Mouse (Mus musculus) CH12.LX (cell line): ENCODE data around the gene Hist1h2bh. TPM values are rescaled to one million over a fixed set of nuclear protein-coding genes. Genes with fewer than 3 reads are reported as not detected.

Experiments
- DNase-seq: peaks from one replicate; pipeline ENCODE4 v3.0.0-alpha.2; 2013; ENCODE audit errors: extremely low read depth
- H3K27ac ChIP-seq: 2 replicates; pipeline ENCODE4 v1.5.1; 2012; ENCODE audit warnings: low read depth, mild to moderate bottlenecking, control low read depth, moderate library complexity; ENCODE audit not compliant: insufficient read depth
- H3K27me3 ChIP-seq: replicated peaks from 2 replicates; pipeline ENCODE3; 2012; ENCODE audit warnings: inconsistent platforms
- H3K36me3 ChIP-seq, 2 experiments: replicated peaks in 1 of 2; 2 replicates each; pipeline versions ENCODE3 to v1.6.1; 2012; ENCODE audit warnings: inconsistent platforms in 1 of 2, low read length in 1 of 2, mild to moderate bottlenecking in 1 of 2, mixed read lengths in 1 of 2, moderate library complexity in 1 of 2; ENCODE audit not compliant: control insufficient read depth in 1 of 2, insufficient read depth in 1 of 2
- H3K4me1 ChIP-seq, 2 experiments: 2 replicates each; pipeline ENCODE4 v1.6.1; 2012; ENCODE audit warnings: inconsistent platforms in 1 of 2, moderate library complexity in 1 of 2; ENCODE audit not compliant: insufficient read depth in 2 of 2, control insufficient read depth in 1 of 2
- H3K4me2 ChIP-seq: 2 replicates; pipeline ENCODE4 v1.6.1; 2012; ENCODE audit warnings: low read depth, mild to moderate bottlenecking, control low read depth; ENCODE audit not compliant: poor library complexity, insufficient read depth, severe bottlenecking
- H3K4me3 ChIP-seq, 3 experiments: fragments of 150-350 bp in 1 of 3; sonication (generic) in 1 of 3; replicated peaks in 1 of 3; 2 replicates each; pipeline versions ENCODE3 to v1.5.1; 2011 to 2012; ENCODE audit warnings: low read depth in 2 of 3, low read length in 2 of 3, mild to moderate bottlenecking in 2 of 3, moderate library complexity in 2 of 3, control low read depth in 1 of 3, improper control_type of control experiment in 1 of 3, inconsistent platforms in 1 of 3, mixed read lengths in 1 of 3; ENCODE audit not compliant: poor library complexity in 1 of 3
- H3K79me2 ChIP-seq: replicated peaks from 2 replicates; pipeline ENCODE4 v1.6.1; 2012; ENCODE audit warnings: mild to moderate bottlenecking, moderate library complexity; ENCODE audit not compliant: control insufficient read depth, poor library complexity, insufficient read depth, severe bottlenecking; ENCODE audit errors: extremely low read depth
- H3K9ac ChIP-seq: 2 replicates; pipeline ENCODE4 v1.6.1; 2012; ENCODE audit warnings: low read depth, mild to moderate bottlenecking, control low read depth, moderate library complexity; ENCODE audit not compliant: insufficient read depth
- H3K9me3 ChIP-seq: replicated peaks from 2 replicates; pipeline ENCODE3; 2012; ENCODE audit warnings: low read length, inconsistent platforms, mixed read lengths
- BHLHE40 ChIP-seq: IDR thresholded peaks from 2 replicates; pipeline ENCODE4 v1.6.1; 2011; ENCODE audit warnings: mild to moderate bottlenecking, low read depth, low read length, improper control_type of control experiment
- CHD1 ChIP-seq: IDR thresholded peaks from 2 replicates; pipeline ENCODE4 v1.6.1; 2012; ENCODE audit warnings: low read depth, low read length, improper control_type of control experiment, inconsistent platforms
- CHD2 ChIP-seq: IDR thresholded peaks from 2 replicates; pipeline ENCODE4 v1.6.1; 2011; ENCODE audit warnings: low read length, improper control_type of control experiment
- CTCF ChIP-seq, 2 experiments: IDR thresholded peaks in 1 of 2; conservative IDR thresholded peaks in 1 of 2; 2 replicates each; pipeline ENCODE4 v1.5.1; 2011 to 2012; ENCODE audit warnings: low read depth in 2 of 2, low read length in 2 of 2, improper control_type of control experiment in 1 of 2, inconsistent platforms in 1 of 2, mild to moderate bottlenecking in 1 of 2, moderate library complexity in 1 of 2
- E2F4 ChIP-seq: IDR thresholded peaks from 2 replicates; pipeline ENCODE4 v1.6.1; 2011; ENCODE audit warnings: low read depth, low read length, improper control_type of control experiment; ENCODE audit not compliant: insufficient replicate concordance
- ELF1 ChIP-seq: IDR thresholded peaks from 2 replicates; pipeline ENCODE4 v1.6.1; 2014; ENCODE audit warnings: low read depth, mild to moderate bottlenecking, inconsistent platforms, low read length, improper control_type of control experiment
- EP300 ChIP-seq: IDR thresholded peaks from 2 replicates; pipeline ENCODE4 v1.6.1; 2011; ENCODE audit warnings: low read length, improper control_type of control experiment
- ETS1 ChIP-seq: conservative IDR thresholded peaks from 2 replicates; pipeline ENCODE4 v1.6.1; 2012; ENCODE audit warnings: low read depth, mild to moderate bottlenecking, inconsistent platforms, low read length, improper control_type of control experiment, moderate library complexity
- GABPA ChIP-seq: IDR thresholded peaks from 2 replicates; pipeline ENCODE4 v1.6.1; 2012; ENCODE audit warnings: low read depth, low read length, improper control_type of control experiment, inconsistent platforms; ENCODE audit not compliant: insufficient replicate concordance
- HCFC1 ChIP-seq: IDR thresholded peaks from 2 replicates; pipeline ENCODE4 v1.6.1; 2012; ENCODE audit warnings: low read depth, mild to moderate bottlenecking, inconsistent platforms, low read length, improper control_type of control experiment
- IRF4 ChIP-seq: IDR thresholded peaks from 2 replicates; pipeline ENCODE4 v1.6.1; 2014; ENCODE audit warnings: low read depth, mild to moderate bottlenecking, inconsistent platforms, low read length, improper control_type of control experiment
- JUN ChIP-seq: IDR thresholded peaks from 2 replicates; pipeline ENCODE4 v1.6.1; 2011; ENCODE audit warnings: low read depth, mild to moderate bottlenecking, low read length, improper control_type of control experiment, moderate library complexity; ENCODE audit not compliant: insufficient read depth
- JUND ChIP-seq: conservative IDR thresholded peaks from 2 replicates; pipeline ENCODE4 v1.6.1; 2011; ENCODE audit warnings: low read depth, low read length, improper control_type of control experiment
- MAX ChIP-seq: IDR thresholded peaks from 2 replicates; pipeline ENCODE4 v1.6.1; 2011; ENCODE audit warnings: low read length, improper control_type of control experiment
- MAZ ChIP-seq: IDR thresholded peaks from 2 replicates; pipeline ENCODE4 v1.6.1; 2012; ENCODE audit warnings: low read depth, mild to moderate bottlenecking, inconsistent platforms, low read length, improper control_type of control experiment, moderate library complexity
- MEF2A ChIP-seq: IDR thresholded peaks from 2 replicates; pipeline ENCODE4 v1.6.1; 2014; ENCODE audit warnings: low read depth, mild to moderate bottlenecking, inconsistent platforms, low read length, improper control_type of control experiment, borderline replicate concordance
- MXI1 ChIP-seq: IDR thresholded peaks from 2 replicates; pipeline ENCODE4 v1.6.1; 2011; ENCODE audit warnings: mild to moderate bottlenecking, low read depth, low read length, improper control_type of control experiment
- MYC ChIP-seq: IDR thresholded peaks from 2 replicates; pipeline ENCODE4 v1.6.1; 2011; ENCODE audit warnings: low read depth, mild to moderate bottlenecking, improper control_type of control experiment, low read length
- NRF1 ChIP-seq: IDR thresholded peaks from 2 replicates; pipeline ENCODE4 v1.6.1; 2014; ENCODE audit warnings: low read depth, mild to moderate bottlenecking, inconsistent platforms, low read length, improper control_type of control experiment, moderate library complexity
- PAX5 ChIP-seq: IDR thresholded peaks from 2 replicates; pipeline ENCODE4 v1.6.1; 2012; ENCODE audit warnings: low read length, inconsistent platforms, mixed read lengths
- POLR2A ChIP-seq: IDR thresholded peaks from 2 replicates; pipeline ENCODE4 v1.6.1; 2011; ENCODE audit warnings: low read depth, mild to moderate bottlenecking, improper control_type of control experiment, low read length
- RAD21 ChIP-seq: IDR thresholded peaks from 2 replicates; pipeline ENCODE4 v1.6.1; 2011; ENCODE audit warnings: low read depth, mild to moderate bottlenecking, low read length, improper control_type of control experiment, moderate library complexity
- RCOR1 ChIP-seq: conservative IDR thresholded peaks from 2 replicates; pipeline ENCODE4 v1.6.1; 2012; ENCODE audit warnings: low read depth, mild to moderate bottlenecking, inconsistent platforms, low read length, improper control_type of control experiment
- SIN3A ChIP-seq: IDR thresholded peaks from 2 replicates; pipeline ENCODE4 v1.6.1; 2012; ENCODE audit warnings: low read length, improper control_type of control experiment, inconsistent platforms
- SMC3 ChIP-seq: IDR thresholded peaks from 2 replicates; pipeline ENCODE4 v1.6.1; 2011; ENCODE audit warnings: low read depth, low read length, improper control_type of control experiment
- TBP ChIP-seq: conservative IDR thresholded peaks from 2 replicates; pipeline ENCODE4 v1.6.1; 2011; ENCODE audit warnings: low read depth, low read length, improper control_type of control experiment
- UBTF ChIP-seq: IDR thresholded peaks from 2 replicates; pipeline ENCODE4 v1.6.1; 2012; ENCODE audit warnings: low read depth, mild to moderate bottlenecking, inconsistent platforms, low read length, improper control_type of control experiment, moderate library complexity
- USF1 ChIP-seq: IDR thresholded peaks from 2 replicates; pipeline ENCODE4 v1.6.1; 2014; ENCODE audit warnings: low read depth, mild to moderate bottlenecking, inconsistent platforms, low read length, improper control_type of control experiment
- USF2 ChIP-seq: conservative IDR thresholded peaks from 2 replicates; pipeline ENCODE4 v1.6.1; 2011; ENCODE audit warnings: low read depth, low read length, improper control_type of control experiment
- ZC3H11A ChIP-seq: IDR thresholded peaks from 2 replicates; pipeline ENCODE4 v1.6.1; 2012; ENCODE audit warnings: low read depth, mild to moderate bottlenecking, inconsistent platforms, low read length, improper control_type of control experiment
- ZKSCAN1 ChIP-seq: IDR thresholded peaks from 2 replicates; pipeline ENCODE4 v1.6.1; 2012; ENCODE audit warnings: low read depth, inconsistent platforms, low read length, improper control_type of control experiment, borderline replicate concordance
- ZNF384 ChIP-seq: IDR thresholded peaks from 2 replicates; pipeline ENCODE4 v1.6.1; 2012; ENCODE audit warnings: low read depth, low read length, improper control_type of control experiment, inconsistent platforms
- dilution Hi-C: fragments of 300-500 bp; cut with MboI; formaldehyde crosslinking; loops from 2 replicates; pipeline ENCODE4 v1.14.3; 2020; ENCODE audit warnings: low sequenced_read_pairs; ENCODE audit not compliant: extremely low pct_unique_long_range_greater_than_20kb, extremely low pct_ligation_motif_present
- in situ Hi-C: fragments of 300-500 bp; cut with MboI; formaldehyde crosslinking; loops from 3 replicates; pipeline ENCODE4 v1.14.3; 2019; ENCODE audit warnings: low sequenced_read_pairs, low pct_ligation_motif_present, low pct_unique_long_range_greater_than_20kb, mixed read lengths
- polyA plus RNA-seq: library from polyadenylated mRNA; unstranded; fragments of >175 nt; gene quantifications from 2 replicates; pipeline ENCODE4 v1.2.1, GENCODE M21; 2012; ENCODE audit warnings: low read depth; ENCODE audit not compliant: insufficient read length
- total RNA-seq, 2 experiments: library from RNA; depleted of rRNA; stranded (reverse); fragments of 300-350 nt in 1 of 2; fragments of >200 nt in 1 of 2; gene quantifications; 2 replicates each; pipeline ENCODE4 v1.2.3; 2012 to 2014

Gene Hist1h2bh
- total and polyA plus RNA-seq, 3 experiments, result 0.77 to 261 (median 8.0) TPM

- Histone ChIP-seq H3K27ac (peak overlapping the region; percentile 15; the same call in 1 of the 2 replicates), H3K4me3 (peak overlapping the region in 2 of 3 experiments; percentile 35 to 53)
- dilution Hi-C loops, result no loop called here
Measured at GRCm38 (mm10) chr13:23525901-23526300, 17.3 kb downstream of the Hist1h2bh start.

DNA sequence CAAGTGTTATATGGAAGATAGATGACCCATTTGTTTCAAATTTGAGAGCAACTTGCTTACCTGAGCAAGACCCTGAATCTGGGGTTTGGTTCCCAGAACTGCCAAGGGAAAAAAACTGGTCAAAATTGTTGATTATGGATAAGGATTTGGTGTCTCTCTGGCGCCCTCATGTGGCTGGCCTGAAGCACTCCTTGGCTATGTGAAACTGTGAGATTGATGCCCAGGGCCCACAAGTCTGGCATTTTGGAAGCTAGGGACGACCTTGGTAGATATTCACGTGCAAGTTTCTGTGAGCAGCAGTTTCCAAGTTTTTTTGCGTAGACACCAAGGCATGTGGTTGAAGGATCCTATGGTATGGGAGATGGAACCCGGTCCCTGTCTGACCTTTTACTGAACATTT is 18.5 kb downstream of the Hist1h2bh start:
- Histone ChIP-seq H3K27me3 (no peaks in the 10 kb centered on the region), H3K9ac (no peak overlapping the region), H3K4me1 (peaks cover 5 to 56% of the 10 kb centered on the region in 2 experiments; a peak in 3 of 4 replicates), H3K9me3 (no peaks in the 10 kb centered on the region), H3K4me2 (peak overlapping the region; percentile 96), H3K79me2 (no peaks in the 10 kb centered on the region), H3K36me3 (no peaks in the 10 kb centered on the region), H3K27ac (no peak overlapping the region), H3K4me3 (no peak overlapping the region)
- dilution Hi-C loops (no loop called here), in situ Hi-C loops (loop anchor here (5.0 to 25.0 kb wide), 3 partner anchors 92 to 1587 kb away; partner anchors contain the start of genes Hist1h2ah, Hist1h2bk and Zfp184)
- DNase-seq, result peak; percentile 90
- TF ChIP-seq SMC3, result peak; percentile 90
- no peak for TF ChIP-seq ZKSCAN1
- no peak for TF ChIP-seq UBTF
- TF ChIP-seq TBP, result no peak
- TF ChIP-seq ZC3H11A, result peak; percentile 59; the same call in 1 of the 2 replicates
- no peak for TF ChIP-seq ETS1
- TF ChIP-seq IRF4, result no peak; the same call in 1 of the 2 replicates
- TF ChIP-seq ELF1, result 0 out of 2 replicates have a peak, but pooled peaks have one; percentile 26
- TF ChIP-seq JUND, result 0 out of 2 replicates have a peak, but pooled peaks have one; percentile 25
- 0 out of 2 replicates have a peak, but pooled peaks have one; percentile 29 for TF ChIP-seq HCFC1
- TF ChIP-seq MYC, result 0 out of 2 replicates have a peak, but pooled peaks have one; percentile 33
- TF ChIP-seq USF2, result no peak
- peak; percentile 33; the same call in 1 of the 2 replicates for TF ChIP-seq MEF2A
- TF ChIP-seq POLR2A, result no peak
- no peak for TF ChIP-seq MAX
- no peak for TF ChIP-seq CHD1
- no peak for TF ChIP-seq USF1
- TF ChIP-seq ZNF384, result peak; percentile 89
- no peak for TF ChIP-seq GABPA
- no peak for TF ChIP-seq PAX5
- 0 out of 2 replicates have a peak, but pooled peaks have one; percentile 54 for TF ChIP-seq MXI1
- TF ChIP-seq NRF1, result no peak
- TF ChIP-seq CTCF (conservative IDR thresholded peaks at IDR 0.05 in 1 of 2, IDR thresholded peaks at IDR 0.05 in 1 of 2; ENCODE audit: low read depth in 2 of 2, low read length in 2 of 2), result peak; percentile 84 to 94
- no peak for TF ChIP-seq E2F4
- TF ChIP-seq CHD2, result no peak
- TF ChIP-seq BHLHE40, result peak; percentile 74
- TF ChIP-seq SIN3A, result peak; percentile 78
- 0 out of 2 replicates have a peak, but pooled peaks have one; percentile 37 for TF ChIP-seq RCOR1
- TF ChIP-seq EP300, result no peak
- TF ChIP-seq RAD21, result peak; percentile 86
- no peak for TF ChIP-seq MAZ
- no peak for TF ChIP-seq JUN

More at GRCm38 (mm10) chr13:23525901-23526300, 17.3 kb downstream of the Hist1h2bh start:
- DNase-seq, result peak; percentile 77
- Histone ChIP-seq H3K9ac (peak overlapping the region; percentile 45), H3K27me3 (no peaks in the 10 kb centered on the region), H3K36me3 (no peaks in the 10 kb centered on the region), H3K4me1 (peaks cover 5 to 44% of the 10 kb centered on the region in 2 experiments; a peak in 3 of 4 replicates), H3K9me3 (no peaks in the 10 kb centered on the region), H3K4me2 (peak overlapping the region; percentile 44), H3K79me2 (no peaks in the 10 kb centered on the region)
- TF ChIP-seq USF2 (no peak), CHD2 (peak; percentile 97)
- in situ Hi-C loops, result loop anchor here (10.0 kb wide), 1 partner anchor 1491 kb away; the partner anchor contains the start of genes Hist1h2ah and Hist1h2bk
